Mouse (Mus musculus) large intestine, adult 2 months (tissue): ENCODE data around the gene Med24. TPM values are rescaled to one million over a fixed set of nuclear protein-coding genes. Genes with fewer than 3 reads are reported as not detected.
"Not testable (repeated sequence)": the region's sequence is repeated elsewhere in the genome, so short reads cannot be mapped to it uniquely, and the experiment has no call there.

Experiments
- DNase-seq: peaks from one replicate; pipeline ENCODE4 v3.0.0-alpha.2; 2012; ENCODE audit warnings: low read depth, low spot score
- WGBS: fragments of 180-500 bp; shearing (Covaris S2); methylation state at CpG from one replicate; pipeline ENCODE4 v1.1.7; 2018; 5-methylcytosine and 5-hydroxymethylcytosine counted together
- polyA plus RNA-seq: library from polyadenylated mRNA; depleted of rRNA; stranded (reverse); fragments of >200 nt; gene quantifications from 2 replicates; pipeline ENCODE4 v1.2.3, GENCODE M21; 2012

Med24 gene
- polyA plus RNA-seq, 1 experiment: 43.2 TPM

GRCm38 (mm10) chr11:98748506-98749416, 19.5 kb upstream of the Med24 start:
- no peak for DNase-seq
- WGBS: 17% methylated on average over 15 of the region's 15 CpGs

GRCm38 (mm10) chr11:98747804-98748505, 18.7 kb upstream of the Med24 start:
- DNase-seq: no peak
- WGBS: 12% methylated on average over 6 of the region's 6 CpGs

GRCm38 (mm10) chr11:98746855-98747693, 17.8 kb upstream of the Med24 start:
- 3% methylated on average over 19 of the region's 19 CpGs for WGBS
- DNase-seq: no peak

GRCm38 (mm10) chr11:98745932-98746853, 17.0 kb upstream of the Med24 start:
- DNase-seq: no peak
- WGBS: 25% methylated on average over 12 of the region's 12 CpGs

DNA sequence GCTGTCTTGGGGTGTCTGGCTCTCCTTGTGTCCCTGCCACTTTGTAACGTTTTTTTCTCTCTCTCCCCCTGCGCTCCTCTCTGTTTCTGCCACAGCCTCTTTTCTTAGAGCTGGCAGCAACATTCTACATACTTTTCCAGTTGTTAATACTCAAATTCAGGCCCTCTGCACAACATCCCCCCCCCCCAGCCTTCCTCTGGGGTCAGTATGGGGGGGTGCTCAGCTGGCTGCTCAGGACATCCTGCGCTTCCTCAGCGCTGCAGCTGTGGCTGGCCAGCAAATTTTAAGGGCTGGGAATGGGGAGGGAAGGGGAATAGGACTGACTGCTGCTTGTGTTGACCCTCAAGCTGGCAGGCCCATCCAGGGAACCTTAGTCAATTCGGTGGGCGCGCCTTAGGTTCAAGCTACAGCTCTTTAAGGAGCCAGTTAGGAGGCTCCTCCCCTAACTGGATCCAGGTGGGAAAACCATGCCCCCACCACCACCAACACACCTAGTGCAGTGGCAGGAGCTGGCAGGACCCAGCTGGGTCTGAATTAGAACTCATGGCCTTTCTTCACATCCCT, 15.3 kb upstream of the Med24 start:
- whole genome bisulfite sequencing: 37% methylated on average over 7 of the region's 7 CpGs

DNA sequence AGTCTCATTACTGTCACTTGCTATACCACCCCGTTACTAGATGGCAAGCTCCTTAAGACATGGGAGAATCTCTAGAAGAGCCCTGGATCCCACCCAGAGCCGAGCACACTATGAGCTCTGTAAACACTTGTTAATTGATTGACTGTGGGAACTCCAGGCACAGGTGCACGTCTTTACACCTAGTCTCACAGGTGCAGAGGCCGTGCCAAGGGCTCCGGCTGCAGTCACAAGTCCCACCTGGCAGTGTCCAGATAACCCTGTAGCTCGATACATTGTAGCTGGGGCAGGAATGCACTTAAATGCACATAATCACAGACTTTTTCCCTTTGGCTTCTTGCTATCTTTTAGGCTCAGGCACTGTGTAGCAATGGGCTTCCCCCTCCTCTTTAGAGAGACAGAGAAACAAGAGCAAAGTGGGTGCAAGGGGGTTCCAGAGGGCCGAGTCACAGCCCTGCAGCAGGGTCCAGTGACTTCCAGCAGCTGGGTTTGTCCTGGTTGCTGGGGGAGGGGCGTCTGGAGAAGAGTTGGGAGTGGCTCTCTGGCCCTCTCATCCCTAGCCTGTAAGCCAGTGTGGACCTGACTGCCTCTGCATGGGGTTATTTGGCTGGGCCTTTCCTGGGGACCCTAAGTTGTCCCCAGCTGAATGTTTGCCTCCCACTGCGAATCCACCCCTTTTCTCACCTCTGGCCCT, 14.6 kb upstream of the Med24 start:
- no peak for DNase-seq
- 13% methylated on average over 9 of the region's 9 CpGs for WGBS

More for the DNA sequence above, 15.3 kb upstream of the Med24 start:
- no peak for DNase-seq

DNA sequence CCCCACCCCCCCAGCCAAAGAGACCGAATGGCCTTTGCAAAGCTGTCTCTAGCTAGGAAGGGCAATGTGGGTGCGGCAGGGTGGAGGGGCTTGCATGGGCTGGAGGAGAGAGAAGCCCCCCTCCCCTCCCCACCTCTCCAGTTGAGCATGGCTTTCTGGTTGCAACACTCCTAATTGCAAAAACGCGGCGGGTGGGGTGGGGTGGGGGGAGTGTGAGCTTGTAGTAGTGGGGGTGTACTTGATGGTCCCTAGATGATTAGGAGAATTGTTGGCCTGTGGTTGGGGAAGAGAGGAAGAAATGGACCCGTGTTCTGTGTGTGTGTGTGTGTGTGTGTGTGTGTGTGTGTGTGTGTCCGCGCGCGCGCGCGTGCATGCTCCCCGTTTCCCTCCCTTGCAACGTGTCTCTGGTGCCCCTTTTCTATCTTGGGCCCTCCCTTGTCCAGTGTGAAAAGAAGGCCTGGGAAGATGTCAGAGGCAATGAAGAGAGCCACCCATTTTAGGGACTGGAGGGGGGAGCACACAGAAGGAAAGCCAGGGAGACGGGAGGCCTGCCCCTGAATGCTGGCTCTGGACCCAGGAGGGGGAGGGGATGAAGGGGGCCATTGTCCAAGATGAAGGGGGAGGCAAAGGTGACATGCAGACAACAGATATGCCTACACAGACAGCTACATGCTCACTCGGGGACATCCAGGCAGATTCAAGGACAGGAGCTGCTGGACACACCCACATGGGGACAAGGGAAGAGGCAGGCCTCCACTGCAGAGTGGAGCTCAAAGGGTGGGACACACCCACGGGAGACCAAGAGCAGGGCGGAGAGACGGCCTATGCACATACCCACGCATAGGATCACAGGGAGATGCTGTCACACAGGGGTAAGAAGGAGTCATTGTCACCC, 13.4 kb upstream of the Med24 start:
- WGBS: 2% methylated on average over 21 of the region's 21 CpGs
- DNase-seq: no peak

DNA sequence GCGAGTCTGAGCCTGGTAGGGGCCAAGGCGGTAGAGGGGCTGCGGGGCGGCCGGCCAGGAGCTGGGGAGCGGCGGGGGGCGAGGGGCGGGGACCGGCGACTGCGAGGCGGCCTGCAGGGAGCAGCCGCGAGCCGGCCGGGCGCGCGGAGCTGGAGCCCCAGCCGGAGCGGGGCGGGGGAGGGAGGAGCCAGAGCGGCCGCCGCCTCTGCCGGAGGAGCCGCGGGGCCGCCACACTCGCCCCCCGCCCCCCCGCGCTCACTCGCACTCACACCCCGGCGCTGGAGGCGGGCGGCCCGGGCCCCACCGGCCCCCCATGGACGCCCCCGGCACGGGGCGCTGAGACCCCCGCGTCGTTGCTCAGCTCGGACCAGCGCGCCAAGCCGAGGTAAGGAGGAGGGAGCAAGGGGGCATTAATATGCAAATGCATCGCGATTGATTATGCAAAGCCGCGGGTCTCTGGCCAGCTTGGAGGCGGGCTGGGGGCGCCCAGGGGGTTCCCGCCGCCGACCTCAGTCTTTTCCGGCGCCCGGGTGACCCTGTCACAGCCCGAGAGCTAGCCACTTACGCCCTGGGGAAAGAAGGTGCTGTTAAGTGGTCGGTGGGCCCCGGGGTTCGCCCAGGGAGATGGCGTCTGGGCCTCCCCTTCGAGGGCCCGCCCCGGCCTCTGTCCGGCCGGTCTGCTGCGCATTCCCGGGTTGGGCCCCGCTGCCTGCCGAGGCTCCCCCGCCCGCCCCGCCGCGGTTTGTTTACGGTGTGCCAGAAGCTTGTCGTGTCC, 12.6 kb upstream of the Med24 start:
- no peak for DNase-seq
- WGBS: under 1% methylated on average over 73 of the region's 86 CpGs

DNA sequence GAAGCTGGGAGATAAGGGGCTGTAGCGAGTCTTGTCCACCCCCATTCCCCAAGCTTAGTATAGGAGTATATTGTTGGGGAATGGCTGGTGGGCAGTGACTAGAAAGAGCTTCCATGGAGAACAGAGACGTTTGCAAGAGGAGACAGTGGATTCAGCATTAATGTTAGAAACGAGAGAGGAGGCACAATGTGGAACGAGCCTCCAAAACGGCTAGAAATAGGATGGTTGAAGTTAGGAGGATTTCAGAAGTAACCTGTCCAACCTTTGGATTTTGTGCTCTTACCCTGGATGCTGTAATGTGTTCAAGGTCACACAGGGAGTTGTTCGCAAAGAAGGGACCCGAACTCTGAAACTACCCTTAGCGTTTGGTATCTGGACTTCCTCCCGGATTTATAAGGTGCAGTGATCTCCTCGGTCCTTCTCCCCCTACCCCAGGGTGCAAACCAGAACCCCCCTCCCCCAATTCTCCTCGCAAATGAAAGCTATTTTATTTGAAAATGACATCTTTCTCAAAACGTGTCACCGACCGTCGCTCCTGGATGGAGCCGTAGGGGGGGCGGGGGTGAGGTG, 11.9 kb upstream of the Med24 start:
- DNase-seq: no peak
- under 1% methylated on average over 17 of the region's 17 CpGs for WGBS

- under 1% methylated on average over 22 of the region's 22 CpGs for whole genome bisulfite sequencing
- DNase-seq: no peak
These were observed 11.3 kb upstream of the Med24 start, which contains the start of gene Thra for GRCm38 (mm10) chr11:98740393-98741050. TSS of gene Thra (plus strand) at chr11:98740638.

DNA sequence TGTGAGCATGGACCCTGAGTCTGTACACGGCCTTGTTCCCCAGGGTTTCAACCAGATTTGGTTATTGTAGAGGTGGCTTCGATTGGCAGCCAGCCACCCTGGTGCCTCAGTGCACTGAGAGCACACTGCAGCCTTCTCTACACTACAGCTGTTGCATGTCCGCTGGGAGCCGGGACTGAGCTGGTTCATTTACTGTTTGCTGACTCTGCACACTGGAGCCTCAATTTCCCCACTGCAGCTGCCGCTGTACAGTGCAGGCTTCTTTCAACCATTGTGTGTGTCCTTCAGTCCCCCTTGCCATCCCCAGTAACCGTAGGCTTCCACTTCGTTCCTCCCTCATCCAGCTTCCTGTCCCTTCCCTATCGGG, 10.8 kb upstream of the Med24 start:
- DNase-seq: no peak
- 12% methylated on average over 8 of the region's 8 CpGs for WGBS

DNA sequence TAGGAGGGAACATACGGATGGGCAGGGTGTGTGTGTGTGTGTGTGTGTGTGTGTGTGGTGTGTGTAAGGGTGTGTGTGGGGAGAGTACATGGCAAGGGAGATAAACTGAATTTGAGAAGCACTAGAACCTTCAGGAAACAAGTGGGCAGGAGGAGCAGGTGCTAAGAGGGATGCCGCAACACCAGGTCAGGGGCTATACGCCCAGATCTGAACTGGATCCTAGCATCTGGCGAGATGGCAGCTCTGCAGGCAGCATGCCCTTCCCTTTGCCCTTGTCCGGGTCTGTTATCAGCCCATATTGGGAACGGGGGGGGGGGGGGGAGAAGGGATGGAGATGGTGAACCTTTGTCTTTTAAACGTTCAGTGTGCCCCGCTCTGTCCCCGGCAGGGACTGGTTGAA, 9.7 kb upstream of the Med24 start:
- 82% methylated on average over 9 of the region's 9 CpGs for WGBS
- no peak for DNase-seq

DNA sequence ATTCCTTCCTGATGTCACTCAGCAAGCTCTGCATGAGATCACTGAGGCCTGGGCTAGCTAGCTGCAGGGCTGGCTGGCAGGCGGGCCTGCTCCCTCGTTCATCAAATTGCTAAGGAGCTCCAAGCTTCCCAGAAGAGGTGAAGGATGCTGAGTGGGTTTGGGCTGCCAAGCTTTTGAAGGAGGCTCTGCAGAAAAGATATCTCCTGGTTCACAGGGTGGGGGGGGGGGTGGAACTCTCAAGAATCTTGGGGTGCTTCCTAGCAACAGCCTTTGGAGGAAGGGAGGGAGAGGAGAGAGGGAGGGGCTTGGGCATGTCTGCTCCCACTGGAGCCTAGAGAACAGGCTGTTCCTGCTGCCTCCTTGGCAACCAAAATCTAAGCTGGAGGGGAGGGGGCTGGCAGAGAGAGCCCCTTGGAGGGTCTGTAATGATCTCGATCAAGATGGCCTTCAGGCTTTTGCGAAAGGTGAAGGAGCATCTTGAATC, 9.2 kb upstream of the Med24 start:
- DNase-seq: no peak
- WGBS: 80% methylated on average over 4 of the region's 4 CpGs

DNA sequence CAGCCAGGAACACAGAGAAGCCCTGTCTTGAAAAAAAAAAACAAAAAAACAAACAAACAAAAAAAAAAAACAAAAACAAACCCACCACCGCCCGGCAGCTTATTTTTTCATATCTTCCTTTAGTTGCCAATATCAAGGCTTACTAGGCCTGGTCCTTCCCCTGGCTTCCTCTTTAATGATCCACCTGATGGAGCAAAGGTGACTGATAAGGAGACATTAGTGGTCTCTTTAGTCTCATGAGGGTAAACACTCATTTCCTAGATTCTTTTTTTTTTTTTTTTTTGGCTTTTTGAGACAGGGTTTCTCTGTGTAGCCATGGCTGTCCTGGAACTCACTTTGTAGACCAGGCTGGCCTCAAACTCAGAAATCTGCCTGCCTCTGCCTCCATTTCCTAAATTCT, 8.0 kb upstream of the Med24 start:
- DNase-seq: not testable (repeated sequence)
- 60% methylated on average over 2 of the region's 2 CpGs for WGBS

- 78% methylated on average over 1 of the region's 1 CpGs for WGBS
- DNase-seq: no peak
These were observed 6.9 kb upstream of the Med24 start for GRCm38 (mm10) chr11:98736176-98736575.
